Mouse (Mus musculus): ENCODE measurements around the gene Tbc1d2. TPM values are rescaled to one million over a fixed set of nuclear protein-coding genes. Genes with fewer than 3 reads are reported as not detected.

Tbc1d2 gene
- total and polyA plus RNA-seq, 2 experiments, result 0.55 to 0.94 TPM

GRCm38 (mm10) chr4:46655956-46656355, 5.9 kb upstream of the Tbc1d2 start:
- no peak for DNase-seq (ENCODE audit: extremely low read depth, low read depth, low spot score)
- Histone ChIP-seq H3K79me2 (ENCODE audit: control insufficient read depth, insufficient read depth, low read length) (no peaks in the 10 kb centered on the region), H3K36me3 (ENCODE audit: control insufficient read depth, insufficient read depth, low read length) (no peaks in the 10 kb centered on the region), H3K9ac (ENCODE audit: low read depth, low read length) (no peak overlapping the region), H3K27ac (replicated peaks; ENCODE audit: insufficient read depth, low read depth, low read length) (no peak overlapping the region), H3K27me3 (ENCODE audit: control insufficient read depth, insufficient read depth, low read length) (no peaks in the 10 kb centered on the region), H3K4me3 (ENCODE audit: insufficient read depth, low read depth, low read length) (no peak overlapping the region), H3K4me1 (ENCODE audit: control insufficient read depth, insufficient read depth, low read length) (no peaks in the 10 kb centered on the region)
- WGBS, result 62% methylated on average over 2 of the region's 2 CpGs
- TF ChIP-seq CTCF (IDR thresholded peaks at IDR 0.05; ENCODE audit: low read depth, low read length) (no peak), POLR2A (IDR thresholded peaks at IDR 0.05; ENCODE audit: extremely low read depth, insufficient read depth, low read length) (no peak)

GRCm38 (mm10) chr4:46655298-46655697, 5.3 kb upstream of the Tbc1d2 start:
- no peaks in the 10 kb centered on the region for H3K36me3 ChIP-seq (ENCODE audit: control insufficient read depth, insufficient read depth, low read length)
- no peak overlapping the region for H3K27ac ChIP-seq (replicated peaks; ENCODE audit: insufficient read depth, low read depth, low read length)
- no peaks in the 10 kb centered on the region for H3K79me2 ChIP-seq (ENCODE audit: control insufficient read depth, insufficient read depth, low read length)
- H3K4me3 ChIP-seq (ENCODE audit: insufficient read depth, low read depth, low read length), result no peak overlapping the region
- no peaks in the 10 kb centered on the region for H3K4me1 ChIP-seq (ENCODE audit: control insufficient read depth, insufficient read depth, low read length)
- 29% methylated on average over 1 of the region's 1 CpGs for WGBS
- no peaks in the 10 kb centered on the region for H3K27me3 ChIP-seq (ENCODE audit: control insufficient read depth, insufficient read depth, low read length)
- no peak for DNase-seq (ENCODE audit: extremely low read depth, low read depth, low spot score)
- TF ChIP-seq POLR2A (IDR thresholded peaks at IDR 0.05; ENCODE audit: extremely low read depth, insufficient read depth, low read length) (no peak), CTCF (IDR thresholded peaks at IDR 0.05; ENCODE audit: low read depth, low read length) (no peak)
- no peak overlapping the region for H3K9ac ChIP-seq (ENCODE audit: low read depth, low read length)

DNA sequence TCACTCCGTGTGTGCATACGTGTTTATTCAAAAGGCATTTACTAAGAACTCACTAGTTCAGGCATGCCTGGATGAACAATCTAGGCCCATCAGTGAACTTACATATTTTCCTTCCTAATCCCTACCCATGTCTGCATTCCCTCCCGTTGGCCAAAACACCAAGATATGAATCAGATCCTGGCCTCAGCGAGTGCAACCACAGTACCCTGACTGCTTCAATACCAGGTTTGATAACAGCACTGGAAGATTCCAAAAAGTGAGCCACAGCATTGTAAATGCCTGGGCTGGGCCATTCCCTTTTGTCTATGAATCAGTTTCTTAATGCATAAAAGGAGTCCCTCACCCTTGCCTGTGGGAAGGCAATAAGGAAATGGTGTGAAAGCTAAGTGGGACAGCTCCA, 848 bp downstream of the Tbc1d2 start:
- Histone ChIP-seq H3K4me3 (ENCODE audit: insufficient read depth, low read depth, low read length) (no peak overlapping the region), H3K27ac (replicated peaks; ENCODE audit: insufficient read depth, low read depth, low read length) (no peak overlapping the region), H3K4me1 (ENCODE audit: control insufficient read depth, insufficient read depth, low read length) (peaks cover 4% of the 10 kb centered on the region; the same call in 1 of the 2 replicates), H3K27me3 (ENCODE audit: control insufficient read depth, insufficient read depth, low read length) (no peaks in the 10 kb centered on the region), H3K79me2 (ENCODE audit: control insufficient read depth, insufficient read depth, low read length) (no peaks in the 10 kb centered on the region), H3K36me3 (ENCODE audit: control insufficient read depth, insufficient read depth, low read length) (no peaks in the 10 kb centered on the region), H3K9ac (ENCODE audit: low read depth, low read length) (no peak overlapping the region)
- TF ChIP-seq CTCF (IDR thresholded peaks at IDR 0.05; ENCODE audit: low read depth, low read length) (no peak), POLR2A (IDR thresholded peaks at IDR 0.05; ENCODE audit: extremely low read depth, insufficient read depth, low read length) (no peak)
- WGBS, result 63% methylated on average over 4 of the region's 4 CpGs
- DNase-seq (ENCODE audit: extremely low read depth, low read depth, low spot score), result no peak

DNA sequence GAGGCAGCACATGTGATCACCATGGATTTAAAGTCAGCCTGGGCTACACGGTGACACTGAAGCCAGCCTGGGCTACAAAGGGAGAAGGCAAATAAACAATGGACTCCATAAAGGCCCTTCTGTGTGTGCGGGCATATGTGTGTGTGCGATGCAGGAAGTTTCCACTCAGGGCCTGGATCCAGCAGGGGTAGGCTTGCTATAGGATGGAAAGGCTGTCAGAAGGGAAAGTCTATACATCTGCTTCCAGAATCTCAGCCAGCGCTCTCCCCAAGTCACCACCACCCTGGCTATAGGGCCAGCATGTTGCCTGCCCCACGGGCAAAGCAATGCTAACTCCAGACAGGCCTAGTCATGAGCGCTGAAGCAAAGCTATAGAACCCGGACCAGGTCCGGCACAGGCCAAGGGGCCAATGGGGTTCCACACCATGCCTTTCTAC, 6.3 kb downstream of the Tbc1d2 start:
- Histone ChIP-seq H3K27ac (replicated peaks; ENCODE audit: insufficient read depth, low read depth, low read length) (no peak overlapping the region), H3K79me2 (ENCODE audit: control insufficient read depth, insufficient read depth, low read length) (no peaks in the 10 kb centered on the region), H3K4me3 (ENCODE audit: insufficient read depth, low read depth, low read length) (no peak overlapping the region), H3K9ac (ENCODE audit: low read depth, low read length) (no peak overlapping the region), H3K27me3 (ENCODE audit: control insufficient read depth, insufficient read depth, low read length) (no peaks in the 10 kb centered on the region), H3K4me1 (ENCODE audit: control insufficient read depth, insufficient read depth, low read length) (no peaks in the 10 kb centered on the region), H3K36me3 (ENCODE audit: control insufficient read depth, insufficient read depth, low read length) (no peaks in the 10 kb centered on the region)
- no peak for DNase-seq (ENCODE audit: extremely low read depth, low read depth, low spot score)
- WGBS, result 90% methylated on average over 8 of the region's 8 CpGs
- TF ChIP-seq CTCF (IDR thresholded peaks at IDR 0.05; ENCODE audit: low read depth, low read length) (no peak), POLR2A (IDR thresholded peaks at IDR 0.05; ENCODE audit: extremely low read depth, insufficient read depth, low read length) (no peak)

GRCm38 (mm10) chr4:46642924-46643675, 6.9 kb downstream of the Tbc1d2 start:
- DNase-seq (ENCODE audit: extremely low read depth, low read depth, low spot score), result no peak
- H3K4me3 ChIP-seq (ENCODE audit: insufficient read depth, low read depth, low read length), result no peak overlapping the region
- H3K79me2 ChIP-seq (ENCODE audit: control insufficient read depth, insufficient read depth, low read length), result no peaks in the 10 kb centered on the region
- no peaks in the 10 kb centered on the region for H3K4me1 ChIP-seq (ENCODE audit: control insufficient read depth, insufficient read depth, low read length)
- H3K27me3 ChIP-seq (ENCODE audit: control insufficient read depth, insufficient read depth, low read length), result no peaks in the 10 kb centered on the region
- H3K9ac ChIP-seq (ENCODE audit: low read depth, low read length), result no peak overlapping the region
- no peak overlapping the region for H3K27ac ChIP-seq (replicated peaks; ENCODE audit: insufficient read depth, low read depth, low read length)
- TF ChIP-seq CTCF (IDR thresholded peaks at IDR 0.05; ENCODE audit: low read depth, low read length) (no peak), POLR2A (IDR thresholded peaks at IDR 0.05; ENCODE audit: extremely low read depth, insufficient read depth, low read length) (no peak)
- 77% methylated on average over 8 of the region's 8 CpGs for WGBS
- no peaks in the 10 kb centered on the region for H3K36me3 ChIP-seq (ENCODE audit: control insufficient read depth, insufficient read depth, low read length)

DNA sequence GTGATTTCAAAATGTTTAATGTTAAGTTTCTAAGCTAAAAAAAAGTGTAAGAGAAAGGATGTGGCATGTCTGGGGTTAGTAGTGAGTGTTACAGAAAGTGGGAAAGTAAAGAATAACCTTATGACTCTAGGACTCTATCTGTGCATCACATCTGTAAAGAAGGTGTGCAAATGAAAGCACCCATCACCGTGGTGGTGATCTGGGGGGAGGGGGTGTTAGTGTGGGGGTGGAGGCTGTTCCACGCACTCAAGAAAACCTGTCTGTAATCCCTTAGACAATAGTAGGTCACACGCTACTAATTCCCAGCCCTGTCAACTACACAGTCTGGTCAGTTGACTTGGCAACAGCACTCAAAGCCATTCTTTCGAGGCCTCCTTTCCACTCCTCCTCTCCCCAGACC, 8.7 kb downstream of the Tbc1d2 start:
- Histone ChIP-seq H3K27me3 (ENCODE audit: control insufficient read depth, insufficient read depth, low read length) (no peaks in the 10 kb centered on the region), H3K27ac (replicated peaks; ENCODE audit: insufficient read depth, low read depth, low read length) (no peak overlapping the region), H3K4me1 (ENCODE audit: control insufficient read depth, insufficient read depth, low read length) (no peaks in the 10 kb centered on the region), H3K4me3 (ENCODE audit: insufficient read depth, low read depth, low read length) (no peak overlapping the region), H3K36me3 (ENCODE audit: control insufficient read depth, insufficient read depth, low read length) (no peaks in the 10 kb centered on the region), H3K9ac (ENCODE audit: low read depth, low read length) (no peak overlapping the region), H3K79me2 (ENCODE audit: control insufficient read depth, insufficient read depth, low read length) (no peaks in the 10 kb centered on the region)
- no peak for DNase-seq (ENCODE audit: extremely low read depth, low read depth, low spot score)
- TF ChIP-seq CTCF (IDR thresholded peaks at IDR 0.05; ENCODE audit: low read depth, low read length), result no peak
- no peak for TF ChIP-seq POLR2A (IDR thresholded peaks at IDR 0.05; ENCODE audit: extremely low read depth, insufficient read depth, low read length)
- 84% methylated on average over 4 of the region's 4 CpGs for WGBS

Data from liver, adult 2 months (tissue).